Mouse (Mus musculus): ENCODE measurements around the gene Draxin.

Gene Draxin

DNA sequence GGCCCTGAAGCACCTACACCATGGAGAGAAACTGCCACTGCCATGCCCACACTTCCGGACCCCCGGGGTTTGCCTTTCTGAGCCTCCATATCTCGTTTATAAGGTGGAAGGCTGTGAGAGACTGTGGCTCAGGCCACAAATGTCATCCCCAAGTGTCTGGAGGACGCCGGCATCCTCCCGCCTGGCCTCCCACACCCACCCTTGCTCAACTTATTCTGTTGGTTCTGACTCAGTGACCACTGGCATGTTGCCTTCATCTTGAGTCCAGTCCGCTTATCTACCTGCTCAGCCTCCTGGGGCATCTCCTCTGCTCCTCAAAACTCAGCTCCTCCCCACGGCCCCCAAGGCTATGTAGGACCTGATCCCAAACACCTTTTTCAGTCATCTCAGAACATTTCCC, 63.2 kb downstream of the Draxin start:
- TF ChIP-seq POU5F1 (IDR thresholded peaks at IDR 0.05; ENCODE audit: borderline replicate concordance, low read length) (no peak), NANOG (IDR thresholded peaks at IDR 0.05; ENCODE audit: borderline replicate concordance, low read length) (no peak)
- H3K9me3 ChIP-seq (ENCODE audit: low read length): no peaks in the 10 kb centered on the region
- no peaks in the 10 kb centered on the region for H3K36me3 ChIP-seq (ENCODE audit: insufficient read depth, low read length)
- no peak overlapping the region for H3K4me3 ChIP-seq (replicated peaks; ENCODE audit: low read length)
- H3K27me3 ChIP-seq (ENCODE audit: insufficient read depth, low read length): peaks cover 37% of the 10 kb centered on the region
- peaks cover 47% of the 10 kb centered on the region for H3K4me1 ChIP-seq (replicated peaks; ENCODE audit: low read depth, low read length)

DNA sequence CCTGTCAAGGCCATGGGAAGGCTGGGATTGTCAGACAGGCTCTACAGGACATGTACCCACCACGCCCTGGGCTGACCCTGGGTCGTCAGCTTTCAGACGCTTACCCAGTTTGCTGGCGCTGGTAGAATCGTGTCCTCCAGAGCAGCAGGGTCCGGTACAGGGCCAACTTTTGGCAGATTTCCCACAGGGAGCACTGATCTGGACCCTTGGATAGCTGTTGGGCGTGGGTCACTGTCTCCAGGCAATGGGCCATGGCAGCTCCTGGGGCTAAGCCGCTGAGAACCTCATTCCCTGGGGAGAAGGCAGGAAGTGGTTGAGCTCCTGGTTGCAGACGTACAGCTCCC, 64.1 kb downstream of the Draxin start:
- H3K4me3 ChIP-seq (replicated peaks; ENCODE audit: low read length): 0 out of 2 replicates have a peak overlapping the region, but pooled peaks have one; percentile 13
- no peaks in the 10 kb centered on the region for H3K9me3 ChIP-seq (ENCODE audit: low read length)
- H3K27me3 ChIP-seq (ENCODE audit: insufficient read depth, low read length): peaks cover 33% of the 10 kb centered on the region
- no peak for TF ChIP-seq POU5F1 (IDR thresholded peaks at IDR 0.05; ENCODE audit: borderline replicate concordance, low read length)
- no peak for TF ChIP-seq CTCF (conservative IDR thresholded peaks at IDR 0.05; ENCODE audit: low read length)
- TF ChIP-seq NANOG (IDR thresholded peaks at IDR 0.05; ENCODE audit: borderline replicate concordance, low read length): no peak
- peaks cover 47% of the 10 kb centered on the region for H3K4me1 ChIP-seq (replicated peaks; ENCODE audit: low read depth, low read length)
- H3K36me3 ChIP-seq (ENCODE audit: insufficient read depth, low read length): no peaks in the 10 kb centered on the region

DNA sequence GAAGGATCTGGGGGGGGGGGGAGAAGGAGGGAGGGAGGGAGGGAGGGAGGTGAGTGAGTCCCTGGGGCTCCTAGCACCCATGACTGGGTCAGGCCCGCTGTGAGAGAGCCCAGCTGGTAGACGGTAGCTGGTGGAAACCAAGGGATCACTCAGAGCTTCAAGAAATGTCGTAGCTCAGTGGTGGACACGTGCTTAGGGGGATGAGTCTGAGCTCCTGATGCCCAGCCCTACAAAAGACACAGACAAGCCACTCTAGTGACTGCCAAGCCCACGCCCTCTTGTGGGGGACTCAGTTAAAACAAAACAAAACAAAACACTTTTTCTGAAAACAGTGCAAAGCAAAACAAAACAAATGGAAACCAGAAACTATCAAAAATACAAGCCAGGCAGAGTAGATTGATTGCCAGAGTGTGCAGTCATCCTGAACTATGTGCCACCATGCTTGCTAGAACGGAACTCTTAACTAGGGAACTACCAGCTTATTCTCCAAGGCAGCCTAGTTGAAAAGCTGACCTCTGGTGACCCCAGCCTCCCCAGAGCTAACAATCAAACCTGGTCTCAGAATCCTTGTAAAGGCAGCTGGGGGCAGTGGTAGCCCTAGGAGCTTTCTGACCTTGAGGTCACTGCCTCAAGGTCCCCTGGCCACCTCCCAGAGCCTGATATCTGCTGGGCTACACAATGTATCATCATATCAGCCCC, 64.6 kb downstream of the Draxin start:
- H3K4me1 ChIP-seq (replicated peaks; ENCODE audit: low read depth, low read length): peaks cover 51% of the 10 kb centered on the region
- H3K9me3 ChIP-seq (ENCODE audit: low read length): no peaks in the 10 kb centered on the region
- H3K4me3 ChIP-seq (replicated peaks; ENCODE audit: low read length): 0 out of 2 replicates have a peak overlapping the region, but pooled peaks have one; percentile 13
- H3K36me3 ChIP-seq (ENCODE audit: insufficient read depth, low read length): no peaks in the 10 kb centered on the region
- TF ChIP-seq POU5F1 (IDR thresholded peaks at IDR 0.05; ENCODE audit: borderline replicate concordance, low read length) (no peak), CTCF (conservative IDR thresholded peaks at IDR 0.05; ENCODE audit: low read length) (no peak), NANOG (IDR thresholded peaks at IDR 0.05; ENCODE audit: borderline replicate concordance, low read length) (no peak)
- peaks cover 36% of the 10 kb centered on the region for H3K27me3 ChIP-seq (ENCODE audit: insufficient read depth, low read length)

DNA sequence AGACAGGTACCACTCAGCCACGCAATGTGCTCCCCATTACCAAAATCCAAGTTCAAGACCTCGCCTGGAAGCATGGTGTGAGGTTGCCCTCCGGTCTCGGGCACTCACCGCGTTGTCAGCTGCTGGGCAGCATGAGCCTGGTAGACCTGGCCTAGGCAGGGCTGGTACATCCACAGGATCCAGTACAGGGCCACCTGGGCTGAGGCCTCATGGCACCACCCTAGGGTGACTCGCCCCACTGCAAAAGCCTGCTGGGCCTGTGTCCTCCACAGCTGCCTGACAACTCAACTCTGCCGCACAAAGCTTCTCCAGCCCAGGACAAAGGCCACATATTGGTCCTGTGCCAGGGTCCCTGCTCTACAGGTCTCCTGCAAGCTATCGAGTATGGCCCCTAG, 69.4 kb downstream of the Draxin start:
- TF ChIP-seq CTCF (conservative IDR thresholded peaks at IDR 0.05; ENCODE audit: low read length) (no peak), POU5F1 (IDR thresholded peaks at IDR 0.05; ENCODE audit: borderline replicate concordance, low read length) (no peak), NANOG (IDR thresholded peaks at IDR 0.05; ENCODE audit: borderline replicate concordance, low read length) (no peak)
- Histone ChIP-seq H3K27me3 (ENCODE audit: insufficient read depth, low read length) (peaks cover 8% of the 10 kb centered on the region; the same call in 1 of the 2 replicates), H3K9me3 (ENCODE audit: low read length) (no peaks in the 10 kb centered on the region), H3K36me3 (ENCODE audit: insufficient read depth, low read length) (peaks cover 31% of the 10 kb centered on the region), H3K4me3 (replicated peaks; ENCODE audit: low read length) (no peak overlapping the region; the same call in 1 of the 2 replicates), H3K4me1 (replicated peaks; ENCODE audit: low read depth, low read length) (peaks cover 37% of the 10 kb centered on the region)

DNA sequence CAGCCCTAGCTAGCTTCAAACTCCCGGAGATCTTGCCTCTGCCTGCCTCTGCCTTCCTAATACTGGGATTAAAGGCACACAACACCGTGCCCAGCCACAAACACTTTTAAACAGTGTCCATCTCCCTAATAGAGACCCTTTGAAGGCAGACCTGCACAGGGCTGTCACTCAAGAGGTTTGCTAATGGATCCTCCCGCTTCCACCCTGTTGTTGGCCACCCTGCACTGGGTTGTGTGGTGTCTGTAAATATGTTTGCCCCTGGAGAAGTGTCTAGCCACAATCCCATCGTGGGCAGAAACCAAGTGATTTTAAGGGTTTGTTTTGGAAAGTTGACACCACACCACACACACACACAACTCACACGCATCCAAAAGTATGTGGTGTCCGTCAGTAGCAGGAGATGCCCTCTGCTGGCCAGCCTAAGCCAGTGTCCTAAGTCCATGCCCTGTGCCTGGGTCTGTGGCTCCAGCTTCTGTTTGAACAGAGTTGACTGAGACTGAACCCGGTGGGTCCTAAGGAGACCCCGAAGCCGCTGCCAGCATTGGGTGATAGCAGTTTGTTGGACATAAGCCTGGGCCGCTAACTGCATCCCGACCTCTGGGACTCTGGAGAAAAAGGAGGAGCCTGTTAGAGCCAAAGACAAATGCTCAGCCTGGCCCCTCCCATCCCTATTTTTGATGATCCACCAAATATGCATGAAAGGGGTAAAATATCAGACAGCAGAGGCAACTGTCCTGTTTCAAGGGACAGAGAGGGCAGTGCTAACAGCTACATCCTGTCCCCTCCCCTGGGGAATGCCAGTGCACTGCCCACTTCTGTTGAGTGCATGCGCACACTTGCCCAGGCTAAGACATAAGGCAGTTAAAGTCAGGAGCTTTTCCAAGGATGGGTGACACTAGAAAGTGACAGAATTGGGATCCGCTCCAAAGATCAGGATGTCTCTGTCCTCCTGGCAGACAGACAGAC, 70.1 kb downstream of the Draxin start:
- Histone ChIP-seq H3K4me3 (replicated peaks; ENCODE audit: low read length) (no peak overlapping the region; the same call in 1 of the 2 replicates), H3K9me3 (ENCODE audit: low read length) (no peaks in the 10 kb centered on the region), H3K4me1 (replicated peaks; ENCODE audit: low read depth, low read length) (peaks cover 31% of the 10 kb centered on the region), H3K36me3 (ENCODE audit: insufficient read depth, low read length) (peaks cover 38% of the 10 kb centered on the region), H3K27me3 (ENCODE audit: insufficient read depth, low read length) (peaks cover 8% of the 10 kb centered on the region; the same call in 1 of the 2 replicates)
- TF ChIP-seq CTCF (conservative IDR thresholded peaks at IDR 0.05; ENCODE audit: low read length) (peak; percentile 27; the same call in 1 of the 2 replicates), NANOG (IDR thresholded peaks at IDR 0.05; ENCODE audit: borderline replicate concordance, low read length) (no peak), POU5F1 (IDR thresholded peaks at IDR 0.05; ENCODE audit: borderline replicate concordance, low read length) (no peak)

DNA sequence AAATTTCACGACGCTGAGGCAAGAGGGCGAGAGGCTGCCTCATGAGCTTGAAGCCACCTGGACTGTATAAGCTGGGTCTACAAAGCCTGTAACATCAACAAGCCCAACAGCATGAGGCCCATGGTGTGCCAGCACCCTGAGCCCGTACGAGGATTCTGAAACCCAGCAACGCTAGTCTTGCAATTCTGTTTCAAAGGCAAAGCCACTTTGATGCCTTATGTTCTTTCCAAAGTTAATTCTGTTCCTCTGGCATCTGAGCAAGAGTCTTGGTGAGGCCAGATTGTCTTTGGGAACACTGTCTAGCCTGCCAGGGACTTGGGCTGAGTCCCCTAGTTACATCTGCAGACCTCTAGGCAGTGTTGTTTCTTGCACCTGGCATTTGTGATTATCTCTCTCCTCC, 71.5 kb downstream of the Draxin start:
- Histone ChIP-seq H3K36me3 (ENCODE audit: insufficient read depth, low read length) (peaks cover 52% of the 10 kb centered on the region), H3K4me3 (replicated peaks; ENCODE audit: low read length) (no peak overlapping the region), H3K27me3 (ENCODE audit: insufficient read depth, low read length) (peaks cover 8% of the 10 kb centered on the region; the same call in 1 of the 2 replicates), H3K4me1 (replicated peaks; ENCODE audit: low read depth, low read length) (peaks cover 17% of the 10 kb centered on the region), H3K9me3 (ENCODE audit: low read length) (no peaks in the 10 kb centered on the region)
- TF ChIP-seq POU5F1 (IDR thresholded peaks at IDR 0.05; ENCODE audit: borderline replicate concordance, low read length) (no peak), NANOG (IDR thresholded peaks at IDR 0.05; ENCODE audit: borderline replicate concordance, low read length) (no peak), CTCF (conservative IDR thresholded peaks at IDR 0.05; ENCODE audit: low read length) (no peak)

DNA sequence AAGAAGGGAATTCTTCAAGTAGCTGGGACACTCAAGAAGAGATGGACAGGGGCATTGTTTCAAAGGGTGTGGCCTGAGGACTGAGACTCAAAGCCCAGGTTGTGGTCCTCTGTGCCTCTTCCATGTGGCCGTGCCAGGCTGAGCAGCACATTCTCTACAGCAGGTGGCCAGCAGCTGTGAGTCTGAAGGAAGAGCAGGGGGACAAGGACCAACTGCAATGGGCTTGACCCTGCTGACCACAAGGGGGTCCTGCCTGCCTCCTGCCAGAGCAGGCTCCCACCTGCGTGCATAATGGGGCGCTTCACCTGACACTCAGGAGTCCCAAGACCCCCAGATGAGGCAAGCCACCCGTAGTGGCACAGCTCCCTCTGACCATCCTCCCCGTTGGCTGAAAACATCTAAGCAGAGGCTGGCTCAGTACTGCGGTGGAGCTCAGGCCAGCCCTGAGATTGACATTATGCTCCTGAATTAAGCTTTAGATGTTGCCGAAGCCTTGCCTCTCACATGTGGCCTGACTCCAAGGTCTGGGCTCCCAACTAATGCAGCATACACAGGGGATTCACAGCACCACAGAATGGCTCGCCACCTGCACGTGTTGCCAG, 72.2 kb downstream of the Draxin start:
- peaks cover 14% of the 10 kb centered on the region for H3K4me1 ChIP-seq (replicated peaks; ENCODE audit: low read depth, low read length)
- no peaks in the 10 kb centered on the region for H3K9me3 ChIP-seq (ENCODE audit: low read length)
- H3K4me3 ChIP-seq (replicated peaks; ENCODE audit: low read length): no peak overlapping the region
- H3K36me3 ChIP-seq (ENCODE audit: insufficient read depth, low read length): peaks cover 59% of the 10 kb centered on the region
- peaks cover 8% of the 10 kb centered on the region; the same call in 1 of the 2 replicates for H3K27me3 ChIP-seq (ENCODE audit: insufficient read depth, low read length)
- TF ChIP-seq CTCF (conservative IDR thresholded peaks at IDR 0.05; ENCODE audit: low read length): no peak
- no peak for TF ChIP-seq NANOG (IDR thresholded peaks at IDR 0.05; ENCODE audit: borderline replicate concordance, low read length)
- TF ChIP-seq POU5F1 (IDR thresholded peaks at IDR 0.05; ENCODE audit: borderline replicate concordance, low read length): no peak

All from E14TG2a.4 (cell line).